Mouse (Mus musculus) adipocyte (in vitro differentiated cells): ENCODE measurements around the gene Rita1.

Source experiments
- DNase-seq: peaks from one replicate; pipeline ENCODE4 v3.0.0-alpha.2; 2016; ENCODE audit warnings: low spot score

The Rita1 gene

DNA sequence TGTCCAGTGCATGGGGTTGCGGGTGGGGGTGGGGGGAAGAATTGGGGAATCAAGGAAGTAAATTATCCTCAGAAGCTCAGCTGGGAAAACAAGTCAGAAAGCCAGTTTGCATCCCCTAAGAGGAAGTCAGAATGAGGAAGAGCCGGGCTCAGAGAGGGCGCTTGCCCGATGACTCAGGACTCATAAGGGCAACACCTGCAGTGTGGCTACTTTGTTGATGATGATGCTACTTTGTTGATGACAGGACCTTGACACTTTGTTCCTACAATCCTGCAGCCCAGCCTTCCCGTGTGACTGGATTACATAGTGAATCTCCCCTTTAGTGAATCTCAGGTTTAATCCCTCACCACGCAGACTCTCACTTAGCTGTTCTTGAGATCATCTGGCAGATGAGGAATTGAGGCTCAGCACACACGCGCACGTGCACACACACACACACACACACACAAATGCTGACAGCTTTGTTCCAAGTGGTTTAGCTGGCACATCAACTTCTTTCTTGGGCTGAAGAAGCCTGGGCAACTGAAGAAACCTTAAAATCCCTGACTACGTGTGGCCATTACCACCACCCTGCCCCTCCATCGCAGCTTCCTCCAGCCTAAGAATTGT, 42.0 kb downstream of the Rita1 start:
- no peak for DNase-seq

- DNase-seq: no peak
Observed at GRCm38 (mm10) chr5:120569791-120570190, 42.6 kb downstream of the Rita1 start.

GRCm38 (mm10) chr5:120568964-120569363, 43.4 kb downstream of the Rita1 start:
- DNase-seq: no peak

- DNase-seq: peak; percentile 70
Observed at GRCm38 (mm10) chr5:120568336-120568768, 44.0 kb downstream of the Rita1 start.

- no peak for DNase-seq
Observed at GRCm38 (mm10) chr5:120567761-120568211, 44.6 kb downstream of the Rita1 start.

- no peak for DNase-seq
Observed at GRCm38 (mm10) chr5:120567253-120567701, 45.1 kb downstream of the Rita1 start.

- no peak for DNase-seq
Observed at GRCm38 (mm10) chr5:120566681-120567252, 45.6 kb downstream of the Rita1 start.

DNA sequence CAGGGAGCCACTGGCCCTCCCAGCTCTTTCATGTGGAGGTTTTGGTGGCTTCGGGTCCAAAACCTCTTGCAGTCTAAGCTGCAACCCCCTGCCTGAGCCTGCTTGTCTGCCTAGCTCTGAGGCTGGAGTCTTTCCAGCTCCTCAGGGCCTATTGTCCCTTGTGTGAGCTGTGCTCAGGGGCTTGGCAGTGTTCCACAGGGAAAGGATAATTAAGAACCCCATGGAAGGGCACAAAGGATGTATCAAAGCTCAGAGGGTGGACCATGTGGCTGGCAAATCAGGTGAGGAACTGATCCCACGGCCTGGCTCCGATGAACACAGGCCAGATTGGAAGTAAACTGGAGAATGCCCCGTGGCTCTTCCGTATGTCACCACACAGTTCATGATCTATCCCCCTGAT, 46.3 kb downstream of the Rita1 start:
- DNase-seq: no peak

DNA sequence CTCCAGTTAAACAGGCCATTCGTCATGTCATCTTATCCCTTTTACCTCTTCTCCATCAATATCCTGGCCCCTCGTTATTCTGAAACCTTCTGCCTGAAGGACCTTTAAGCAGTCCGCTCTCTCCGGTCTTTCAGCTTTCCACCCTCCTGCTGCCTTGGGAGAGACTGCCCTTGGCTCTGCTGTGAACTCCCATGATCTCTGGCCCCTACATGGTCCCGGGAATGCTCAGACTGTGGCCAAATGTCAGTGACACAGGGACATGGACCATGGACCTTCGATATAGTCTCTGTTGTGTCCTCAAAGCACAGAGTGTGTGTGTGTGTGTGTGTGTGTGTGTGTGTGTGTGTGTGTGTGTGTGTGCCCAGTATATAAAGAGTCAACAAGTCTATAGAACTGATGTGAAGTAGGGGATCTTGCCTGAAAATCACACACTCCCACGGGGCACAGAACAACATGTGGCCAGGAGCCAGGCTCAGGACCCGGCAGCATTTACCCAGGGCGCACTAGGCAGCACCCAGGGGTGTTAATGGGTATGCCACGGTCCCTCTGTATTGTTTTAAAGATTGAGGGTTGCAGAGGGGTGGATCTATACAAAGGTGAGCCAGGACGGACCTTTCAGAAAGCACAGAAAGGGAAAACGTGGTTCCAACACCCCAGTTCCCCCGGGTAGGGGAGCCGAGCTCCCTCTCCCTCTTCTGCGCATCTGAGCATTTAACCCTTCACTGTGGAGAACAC, 47.1 kb downstream of the Rita1 start:
- DNase-seq: no peak

DNA sequence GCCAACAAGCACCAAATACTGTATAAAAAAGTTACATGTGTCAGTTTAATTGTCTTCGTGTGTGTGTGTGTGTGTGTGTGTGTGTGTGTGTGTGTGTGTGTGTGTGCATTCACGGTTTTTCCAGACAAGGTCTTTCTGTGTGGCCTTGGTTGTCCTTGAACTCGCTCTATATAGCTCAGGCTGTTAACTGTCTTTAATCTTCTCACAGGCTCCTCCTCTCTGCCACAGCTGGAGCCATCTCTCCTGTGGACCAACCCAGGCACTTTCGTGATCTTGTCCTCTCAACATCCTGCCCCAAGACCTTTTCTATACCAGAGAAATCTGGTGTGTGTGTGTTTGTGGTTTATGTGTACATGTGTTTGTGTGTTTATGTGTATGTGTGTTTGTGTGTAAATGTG, 48.5 kb downstream of the Rita1 start:
- DNase-seq: no peak

GRCm38 (mm10) chr5:120562956-120563913, 49.2 kb downstream of the Rita1 start:
- DNase-seq: peak; percentile 46

GRCm38 (mm10) chr5:120560616-120561311, 51.6 kb downstream of the Rita1 start:
- peak; percentile 81 for DNase-seq

GRCm38 (mm10) chr5:120560129-120560615, 52.2 kb downstream of the Rita1 start:
- no peak for DNase-seq

GRCm38 (mm10) chr5:120558762-120559161, 53.6 kb downstream of the Rita1 start:
- DNase-seq: no peak

- no peak for DNase-seq
Observed at GRCm38 (mm10) chr5:120558041-120558440, 54.3 kb downstream of the Rita1 start.

- no peak for DNase-seq
Observed at GRCm38 (mm10) chr5:120555871-120556270, 56.5 kb downstream of the Rita1 start.

- DNase-seq: no peak
Observed at GRCm38 (mm10) chr5:120550673-120551072, 61.7 kb downstream of the Rita1 start.

DNA sequence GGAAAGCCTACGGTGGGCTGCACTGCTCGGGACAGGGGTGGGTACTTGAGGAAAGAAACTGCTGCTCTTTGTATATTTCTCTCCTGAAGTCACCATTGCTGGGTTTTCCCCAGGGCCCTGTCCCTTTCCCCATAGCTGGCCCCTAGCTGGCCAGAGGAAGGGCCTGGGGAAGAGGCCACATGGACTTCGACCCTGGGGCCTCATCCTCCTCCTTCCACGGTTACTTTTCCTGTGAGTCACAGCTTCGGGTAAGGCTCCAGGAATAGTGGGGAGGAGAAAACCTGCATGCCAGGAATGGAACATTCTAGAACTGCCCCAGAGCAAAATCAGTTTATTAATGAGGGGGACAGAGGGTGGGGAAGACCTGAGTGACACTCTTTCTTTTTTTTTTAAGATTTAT, 62.3 kb downstream of the Rita1 start:
- peak; percentile 31 for DNase-seq

GRCm38 (mm10) chr5:120548236-120548850, 64.0 kb downstream of the Rita1 start:
- no peak for DNase-seq
